Mouse (Mus musculus) MEL (cell line): ENCODE results near the gene Eid3. TPM values are rescaled to one million over a fixed set of nuclear protein-coding genes. Genes with fewer than 3 reads are reported as not detected.

Source experiments
- DNase-seq: peaks from one replicate; pipeline ENCODE4 v3.0.0; 2011; ENCODE audit warnings: low read depth, low spot score
- H3K27ac ChIP-seq: 2 replicates; pipeline ENCODE4 v1.5.1; 2012; ENCODE audit warnings: low read depth, mild to moderate bottlenecking, control low read depth, low read length, moderate library complexity; ENCODE audit not compliant: control insufficient read depth
- H3K27me3 ChIP-seq, 2 experiments: fragments of 150-350 bp in 1 of 2; sonication (generic) in 1 of 2; 2 replicates each; pipeline ENCODE4 v1.6.1; 2012; ENCODE audit warnings: low read length in 2 of 2, mild to moderate bottlenecking in 2 of 2, improper control_type of control experiment in 1 of 2, moderate library complexity in 1 of 2; ENCODE audit not compliant: insufficient read depth in 2 of 2, control insufficient read depth in 1 of 2
- H3K36me3 ChIP-seq, 2 experiments: 2 replicates each; pipeline ENCODE4 v1.6.1; 2012 to 2014; ENCODE audit warnings: low read length in 2 of 2, improper control_type of control experiment in 1 of 2, inconsistent platforms in 1 of 2, mild to moderate bottlenecking in 1 of 2; ENCODE audit not compliant: insufficient read depth in 2 of 2, control insufficient read depth in 1 of 2
- H3K4me1 ChIP-seq, 2 experiments: fragments of 150-350 bp in 1 of 2; sonication (generic) in 1 of 2; 2 replicates each; pipeline ENCODE4 v1.6.1; 2012; ENCODE audit warnings: low read length in 2 of 2, improper control_type of control experiment in 1 of 2, mild to moderate bottlenecking in 1 of 2; ENCODE audit not compliant: insufficient read depth in 2 of 2, control insufficient read depth in 1 of 2
- H3K4me3 ChIP-seq, 2 experiments: fragments of 150-350 bp in 1 of 2; sonication (generic) in 1 of 2; 2 replicates each; pipeline ENCODE4 v1.5.1; 2012; ENCODE audit warnings: low read depth in 2 of 2, low read length in 2 of 2, mild to moderate bottlenecking in 2 of 2, moderate library complexity in 2 of 2, control low read depth in 1 of 2, improper control_type of control experiment in 1 of 2; ENCODE audit not compliant: control insufficient read depth in 1 of 2, insufficient read depth in 1 of 2
- H3K79me2 ChIP-seq: 2 replicates; pipeline ENCODE4 v1.6.1; 2012; ENCODE audit warnings: mild to moderate bottlenecking, low read length, moderate library complexity; ENCODE audit not compliant: control insufficient read depth, poor library complexity, insufficient read depth
- H3K9ac ChIP-seq: 2 replicates; pipeline ENCODE4 v1.6.1; 2012; ENCODE audit warnings: low read depth, mild to moderate bottlenecking, control low read depth, low read length, moderate library complexity; ENCODE audit not compliant: control insufficient read depth, poor library complexity, severe bottlenecking
- H3K9me3 ChIP-seq: fragments of 150-350 bp; sonication (generic); replicated peaks from 2 replicates; pipeline ENCODE4 v1.6.1; 2012; ENCODE audit warnings: mild to moderate bottlenecking, low read length, improper control_type of control experiment, moderate library complexity; ENCODE audit not compliant: insufficient read depth
- CHD1 ChIP-seq: IDR thresholded peaks from 2 replicates; pipeline ENCODE4 v1.6.1; 2012; ENCODE audit warnings: low read depth, mild to moderate bottlenecking, inconsistent platforms, low read length, improper control_type of control experiment
- CHD2 ChIP-seq: IDR thresholded peaks from 2 replicates; pipeline ENCODE4 v1.6.1; 2011; ENCODE audit warnings: low read length, improper control_type of control experiment
- CTCF ChIP-seq, 3 experiments: IDR thresholded peaks in 2 of 3; conservative IDR thresholded peaks in 1 of 3; 2 replicates each; pipeline ENCODE4 v1.5.1; 2011 to 2012; ENCODE audit warnings: low read length in 3 of 3, low read depth in 2 of 3, mild to moderate bottlenecking in 2 of 3, improper control_type of control experiment in 1 of 3, inconsistent platforms in 1 of 3, mixed read lengths in 1 of 3, moderate library complexity in 1 of 3; ENCODE audit not compliant: control insufficient read depth in 1 of 3, insufficient read depth in 1 of 3, poor library complexity in 1 of 3, severe bottlenecking in 1 of 3
- E2F4 ChIP-seq: IDR thresholded peaks from 2 replicates; pipeline ENCODE4 v1.6.1; 2011; ENCODE audit warnings: low read depth, low read length, improper control_type of control experiment, borderline replicate concordance
- EP300 ChIP-seq, 2 experiments: IDR thresholded peaks; 2 replicates each; pipeline ENCODE4 v1.6.1; 2011; ENCODE audit warnings: improper control_type of control experiment in 2 of 2, low read length in 2 of 2, low read depth in 1 of 2, mild to moderate bottlenecking in 1 of 2
- GATA1 ChIP-seq: IDR thresholded peaks from 2 replicates; pipeline ENCODE4 v1.6.1; 2011; ENCODE audit warnings: low read depth, low read length, improper control_type of control experiment
- HCFC1 ChIP-seq: IDR thresholded peaks from 2 replicates; pipeline ENCODE4 v1.6.1; 2012; ENCODE audit warnings: low read depth, mild to moderate bottlenecking, inconsistent platforms, low read length, improper control_type of control experiment, moderate library complexity
- KAT2A ChIP-seq: conservative IDR thresholded peaks from 2 replicates; pipeline ENCODE4 v1.6.1; 2012; ENCODE audit warnings: low read depth, low read length, improper control_type of control experiment, inconsistent platforms
- MAFK ChIP-seq: IDR thresholded peaks from 2 replicates; pipeline ENCODE4 v1.6.1; 2011; ENCODE audit warnings: low read depth, mild to moderate bottlenecking, low read length, improper control_type of control experiment, borderline replicate concordance
- MEF2A ChIP-seq: IDR thresholded peaks from 2 replicates; pipeline ENCODE4 v1.6.1; 2014; ENCODE audit warnings: low read depth, mild to moderate bottlenecking, inconsistent platforms, low read length, improper control_type of control experiment; ENCODE audit not compliant: poor library complexity, insufficient replicate concordance, severe bottlenecking; ENCODE audit errors: extremely low read depth
- MYC ChIP-seq: IDR thresholded peaks from 2 replicates; pipeline ENCODE4 v1.6.1; 2011; ENCODE audit warnings: low read depth, mild to moderate bottlenecking, low read length, improper control_type of control experiment, moderate library complexity
- NELFE ChIP-seq: IDR thresholded peaks from 2 replicates; pipeline ENCODE4 v1.6.1; 2011; ENCODE audit warnings: low read depth, low read length, improper control_type of control experiment
- POLR2AphosphoS2 ChIP-seq: IDR thresholded peaks from 2 replicates; pipeline ENCODE4 v1.6.1; 2011; ENCODE audit warnings: low read length, improper control_type of control experiment
- RAD21 ChIP-seq: IDR thresholded peaks from 2 replicates; pipeline ENCODE4 v1.6.1; 2011; ENCODE audit warnings: mild to moderate bottlenecking, low read depth, low read length, improper control_type of control experiment
- RCOR1 ChIP-seq: IDR thresholded peaks from 2 replicates; pipeline ENCODE4 v1.6.1; 2012; ENCODE audit warnings: low read depth, mild to moderate bottlenecking, inconsistent platforms, low read length, improper control_type of control experiment
- TAL1 ChIP-seq: IDR thresholded peaks from 2 replicates; pipeline ENCODE4 v1.6.1; 2012; ENCODE audit warnings: mild to moderate bottlenecking, inconsistent platforms, low read length, moderate library complexity, mixed read lengths
- TBP ChIP-seq: IDR thresholded peaks from 2 replicates; pipeline ENCODE4 v1.8.0; 2011; ENCODE audit warnings: low read depth, low read length, improper control_type of control experiment
- TCF12 ChIP-seq: IDR thresholded peaks from 2 replicates; pipeline ENCODE4 v1.6.1; 2014; ENCODE audit warnings: low read depth, mild to moderate bottlenecking, inconsistent platforms, low read length, improper control_type of control experiment, moderate library complexity
- USF1 ChIP-seq: IDR thresholded peaks from 2 replicates; pipeline ENCODE4 v1.6.1; 2014; ENCODE audit warnings: low read depth, mild to moderate bottlenecking, inconsistent platforms, low read length, improper control_type of control experiment, moderate library complexity
- ZMIZ1 ChIP-seq: IDR thresholded peaks from 2 replicates; pipeline ENCODE4 v1.6.1; 2012; ENCODE audit warnings: low read depth, mild to moderate bottlenecking, inconsistent platforms, low read length, improper control_type of control experiment, moderate library complexity
- polyA plus RNA-seq, 2 experiments: library from polyadenylated mRNA; stranded (reverse) in 1 of 2; unstranded in 1 of 2; fragments of >175 nt in 1 of 2; fragments of >200 nt in 1 of 2; gene quantifications; 2 replicates each; pipeline versions ENCODE4 v1.2.1 to v1.2.4; 2012; ENCODE audit warnings: low replicate concordance in 2 of 2, low read depth in 1 of 2; ENCODE audit not compliant: insufficient read length in 2 of 2, insufficient read depth in 1 of 2, missing spikeins in 1 of 2
- total RNA-seq: library from RNA; depleted of rRNA; stranded (reverse); fragments of 300-350 nt; gene quantifications from 2 replicates; pipeline ENCODE4 v1.2.3, GENCODE M21; 2012

Eid3 gene
- total and polyA plus RNA-seq, 3 experiments = 1.2 to 1.3 TPM; not detected in 1

GRCm38 (mm10) chr10:82898893-82899292 is 32.5 kb downstream of the Eid3 start:
- no peak for DNase-seq
- Histone ChIP-seq H3K36me3 (peaks cover 8 to 9% of the 10 kb centered on the region in 2 experiments), H3K4me1 (peaks cover 0 to 7% of the 10 kb centered on the region in 2 experiments; a peak in 2 of 4 replicates), H3K79me2 (no peaks in the 10 kb centered on the region), H3K9me3 (no peaks in the 10 kb centered on the region), H3K4me3 (no peak overlapping the region), H3K27me3 (no peaks in the 10 kb centered on the region), H3K27ac (no peak overlapping the region), H3K9ac (no peak overlapping the region)
- peak; percentile 67; the same call in 1 of the 2 replicates for TF ChIP-seq POLR2AphosphoS2
- no peak for TF ChIP-seq CHD2
- no peak for TF ChIP-seq HCFC1
- no peak for TF ChIP-seq TAL1
- TF ChIP-seq CTCF (IDR thresholded peaks at IDR 0.05 in 2 of 3, conservative IDR thresholded peaks at IDR 0.05 in 1 of 3; ENCODE audit: control insufficient read depth in 1 of 3, insufficient read depth in 1 of 3, low read depth in 2 of 3, low read length in 3 of 3, poor library complexity in 1 of 3, severe bottlenecking in 1 of 3) = no peak
- no peak for TF ChIP-seq MEF2A

- H3K9me3 ChIP-seq = no peaks in the 10 kb centered on the region
- H3K4me1 ChIP-seq = no peaks in the 10 kb centered on the region
- no peak overlapping the region for H3K27ac ChIP-seq
- H3K4me3 ChIP-seq = no peak overlapping the region
- no peak overlapping the region for H3K9ac ChIP-seq
- no peaks in the 10 kb centered on the region for H3K79me2 ChIP-seq
- peaks cover 0 to 3% of the 10 kb centered on the region in 2 experiments; a peak in 2 of 4 replicates for H3K36me3 ChIP-seq
- H3K27me3 ChIP-seq = no peaks in the 10 kb centered on the region; a peak in 1 of 4 replicates
- TF ChIP-seq MAFK (no peak), MYC (no peak), TAL1 (no peak), RCOR1 (no peak), TCF12 (no peak), E2F4 (no peak), GATA1 (no peak)
- DNase-seq = peak; percentile 23
These were observed 33.5 kb downstream of the Eid3 start for GRCm38 (mm10) chr10:82899810-82900421.

GRCm38 (mm10) chr10:82900546-82900945 is 34.1 kb downstream of the Eid3 start:
- TF ChIP-seq RAD21 = no peak
- no peak for TF ChIP-seq USF1
- TF ChIP-seq MYC = no peak
- TF ChIP-seq CHD1 = no peak
- no peak for TF ChIP-seq MAFK
- no peak for TF ChIP-seq TCF12
- TF ChIP-seq ZMIZ1 = no peak
- no peak for TF ChIP-seq RCOR1
- TF ChIP-seq E2F4 = no peak
- TF ChIP-seq CHD2 = no peak
- TF ChIP-seq NELFE = no peak
- TF ChIP-seq EP300 (IDR thresholded peaks at IDR 0.05; ENCODE audit: low read depth in 1 of 2, low read length in 2 of 2) = no peak
- TF ChIP-seq KAT2A = no peak
- no peak for TF ChIP-seq TBP
- TF ChIP-seq POLR2AphosphoS2 = no peak
- Histone ChIP-seq H3K79me2 (no peaks in the 10 kb centered on the region), H3K9ac (no peak overlapping the region), H3K27ac (no peak overlapping the region), H3K9me3 (no peaks in the 10 kb centered on the region), H3K4me1 (no peaks in the 10 kb centered on the region), H3K27me3 (no peaks in the 10 kb centered on the region; a peak in 1 of 4 replicates), H3K36me3 (peaks cover 0 to 2% of the 10 kb centered on the region in 2 experiments; a peak in 2 of 4 replicates), H3K4me3 (no peak overlapping the region)
- DNase-seq = no peak
